Mouse (Mus musculus): ENCODE results near the gene Rps6kb1.

Gene Rps6kb1

GRCm38 (mm10) chr11:86580319-86581113 is 35.9 kb upstream of the Rps6kb1 start:
- DNase-seq (ENCODE audit: low read depth), result no peak

- DNase-seq (ENCODE audit: low read depth), result no peak
Measured at GRCm38 (mm10) chr11:86579731-86580318, 35.2 kb upstream of the Rps6kb1 start.

GRCm38 (mm10) chr11:86578809-86579730 is 34.5 kb upstream of the Rps6kb1 start:
- DNase-seq (ENCODE audit: low read depth), result no peak

- no peak for DNase-seq (ENCODE audit: low read depth)
Measured at GRCm38 (mm10) chr11:86578106-86578808, 33.7 kb upstream of the Rps6kb1 start.

GRCm38 (mm10) chr11:86577231-86577630 is 32.6 kb upstream of the Rps6kb1 start:
- no peak for DNase-seq (ENCODE audit: low read depth)

GRCm38 (mm10) chr11:86575632-86576378 is 31.2 kb upstream of the Rps6kb1 start:
- DNase-seq (ENCODE audit: low read depth), result no peak

GRCm38 (mm10) chr11:86574408-86574807 is 29.8 kb upstream of the Rps6kb1 start:
- DNase-seq (ENCODE audit: low read depth), result no peak

GRCm38 (mm10) chr11:86573646-86574231 is 29.1 kb upstream of the Rps6kb1 start:
- no peak for DNase-seq (ENCODE audit: low read depth)

GRCm38 (mm10) chr11:86572623-86573022 is 28.0 kb upstream of the Rps6kb1 start:
- DNase-seq (ENCODE audit: low read depth), result no peak

GRCm38 (mm10) chr11:86571871-86572270 is 27.3 kb upstream of the Rps6kb1 start:
- no peak for DNase-seq (ENCODE audit: low read depth)

- no peak for DNase-seq (ENCODE audit: low read depth)
Measured at GRCm38 (mm10) chr11:86571047-86571855, 26.6 kb upstream of the Rps6kb1 start.

GRCm38 (mm10) chr11:86570261-86570746 is 25.7 kb upstream of the Rps6kb1 start:
- no peak for DNase-seq (ENCODE audit: low read depth)

GRCm38 (mm10) chr11:86568425-86568824 is 23.8 kb upstream of the Rps6kb1 start:
- no peak for DNase-seq (ENCODE audit: low read depth)

- no peak for DNase-seq (ENCODE audit: low read depth)
Measured at GRCm38 (mm10) chr11:86558258-86558657, 13.7 kb upstream of the Rps6kb1 start.

- DNase-seq (ENCODE audit: low read depth), result no peak
Measured at GRCm38 (mm10) chr11:86553525-86553924, 8.9 kb upstream of the Rps6kb1 start.

- DNase-seq (ENCODE audit: low read depth), result no peak
Measured at GRCm38 (mm10) chr11:86547412-86547811, 2.8 kb upstream of the Rps6kb1 start.

GRCm38 (mm10) chr11:86545556-86545955 is 951 bp upstream of the Rps6kb1 start:
- no peak for DNase-seq (ENCODE audit: low read depth)

GRCm38 (mm10) chr11:86543960-86544638 is 506 bp downstream of the Rps6kb1 start:
- DNase-seq (ENCODE audit: low read depth), result no peak

GRCm38 (mm10) chr11:86542851-86543250 is 1.8 kb downstream of the Rps6kb1 start:
- no peak for DNase-seq (ENCODE audit: low read depth)

All from c-Kit-positive CD71-positive TER-119-negative erythroid progenitor cells, embryonic 14.5 days (primary cell).